Mouse (Mus musculus) lung, postnatal 25 days (tissue): ENCODE data around the gene Tmem129.

Experiments
- DNase-seq: peaks from one replicate; pipeline ENCODE4 v3.0.0; 2022; ENCODE audit warnings: low spot score

Gene Tmem129

DNA sequence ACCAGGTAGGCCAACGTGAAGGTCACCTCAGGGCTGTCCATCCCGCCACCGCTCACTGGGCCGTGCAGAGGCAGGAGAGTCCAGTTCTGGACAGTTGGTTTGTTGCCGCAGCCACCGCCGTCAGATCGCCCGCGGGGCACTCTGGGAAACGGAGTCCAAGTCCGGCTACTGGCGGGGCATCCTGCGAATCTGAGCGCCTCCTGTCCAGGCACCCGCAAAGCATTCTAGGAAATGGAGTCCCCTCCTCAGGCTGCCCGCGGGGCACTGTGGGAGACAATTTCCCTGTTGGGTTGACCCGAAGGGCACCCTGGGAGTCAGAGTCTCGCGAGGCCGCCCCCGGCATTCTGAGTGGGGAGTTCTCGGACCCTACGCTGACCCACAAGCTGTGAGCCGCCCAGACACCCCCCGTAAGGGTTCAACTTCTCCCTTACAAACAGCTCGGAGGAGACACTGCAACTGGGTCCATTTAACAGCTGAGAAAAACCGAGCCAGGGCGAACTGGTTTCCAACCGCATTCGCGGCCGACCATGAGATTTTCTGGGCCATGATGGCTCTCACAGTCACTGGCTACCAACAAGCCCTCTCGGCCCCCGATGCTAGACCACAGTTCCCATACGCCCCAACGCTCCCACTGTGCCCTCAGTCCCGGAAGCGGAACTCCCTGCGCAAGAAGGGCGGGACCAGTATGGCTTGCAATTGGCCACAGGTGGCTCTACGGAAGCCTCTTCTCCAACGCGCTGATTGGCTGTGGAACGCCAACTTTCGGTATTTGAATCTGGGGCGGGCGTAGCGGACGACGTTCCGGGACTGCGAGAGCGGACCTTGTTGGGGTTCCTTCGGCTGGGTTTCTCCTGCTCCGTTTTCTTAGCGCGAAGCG lies at the start of gene Tmem129, which contains the start of gene Tacc3:
Tmem129 (minus strand) TSS at position 630 of the 877 bp plus-strand sequence.
Tacc3 (plus strand) TSS at position 342 of the 877 bp plus-strand sequence.
- DNase-seq: peak; percentile 99

DNA sequence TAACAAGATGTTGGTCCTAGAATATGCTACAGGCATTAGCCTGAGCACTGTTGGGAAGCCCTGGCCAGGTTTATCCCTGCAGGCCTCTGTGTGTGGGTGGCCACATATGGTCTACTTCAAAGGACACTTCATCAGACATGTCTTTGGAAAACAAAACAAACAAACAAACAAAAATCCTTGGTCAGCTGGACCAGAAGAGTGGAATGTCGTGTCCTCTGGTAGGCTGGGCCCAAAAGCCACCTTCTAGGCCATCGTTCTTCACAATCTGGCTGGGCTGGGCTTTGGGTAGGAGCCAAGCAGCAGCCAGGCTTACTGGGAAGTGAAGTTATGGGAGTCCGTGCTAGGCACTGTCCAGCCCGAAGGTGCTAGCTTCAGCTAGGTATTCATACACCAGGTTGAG lies 48.9 kb upstream of the Tmem129 start:
- DNase-seq: no peak

DNA sequence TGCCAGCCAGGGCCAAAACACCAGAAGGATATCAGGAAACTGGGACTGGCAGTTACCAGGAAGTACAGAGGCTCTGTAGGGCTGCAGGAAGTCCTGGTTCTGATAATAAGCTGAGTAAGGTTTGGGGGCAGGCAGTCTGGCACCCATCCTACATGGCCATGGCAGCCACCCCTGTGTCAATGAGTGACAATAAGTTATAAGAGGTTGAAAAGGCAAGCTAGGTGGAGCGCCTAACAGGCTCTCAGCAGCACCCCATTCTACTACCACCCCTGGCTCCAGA lies 48.1 kb upstream of the Tmem129 start:
- DNase-seq: no peak

DNA sequence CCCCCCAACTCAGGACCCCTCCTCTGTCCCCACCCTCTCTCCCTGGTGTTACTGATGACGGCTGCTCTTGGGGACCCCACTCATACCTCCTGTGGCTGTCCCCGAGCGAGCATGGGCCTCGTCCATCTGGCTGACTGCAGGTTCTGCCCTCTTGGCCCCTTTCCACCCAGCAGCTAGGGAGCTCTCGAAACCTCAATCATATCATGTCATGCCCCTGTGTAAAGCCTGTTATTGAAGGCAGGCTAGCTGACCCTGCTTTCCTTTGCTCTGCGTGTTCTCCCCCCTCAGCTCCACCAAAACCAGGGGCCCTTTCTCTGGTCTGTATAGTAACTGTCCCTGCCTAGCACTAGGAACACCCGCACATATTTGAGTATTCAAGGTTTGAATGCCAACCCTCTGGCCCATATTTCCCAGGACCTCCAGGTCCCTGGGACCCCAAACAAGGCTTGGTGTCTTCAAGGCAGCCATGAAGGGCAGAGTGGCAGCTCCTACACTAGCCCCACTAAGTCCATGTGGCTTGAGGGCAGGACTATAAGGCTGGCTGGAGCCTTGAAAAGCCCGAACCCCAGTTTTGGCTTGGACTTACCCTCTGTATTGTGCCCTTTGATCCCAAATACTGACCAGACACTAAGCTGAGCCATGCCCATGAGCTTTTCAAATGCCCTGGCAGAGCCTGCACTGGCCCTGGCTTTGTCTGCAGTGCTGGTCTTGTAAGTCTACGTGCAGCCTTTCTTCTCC lies 47.6 kb upstream of the Tmem129 start:
- DNase-seq: no peak

DNA sequence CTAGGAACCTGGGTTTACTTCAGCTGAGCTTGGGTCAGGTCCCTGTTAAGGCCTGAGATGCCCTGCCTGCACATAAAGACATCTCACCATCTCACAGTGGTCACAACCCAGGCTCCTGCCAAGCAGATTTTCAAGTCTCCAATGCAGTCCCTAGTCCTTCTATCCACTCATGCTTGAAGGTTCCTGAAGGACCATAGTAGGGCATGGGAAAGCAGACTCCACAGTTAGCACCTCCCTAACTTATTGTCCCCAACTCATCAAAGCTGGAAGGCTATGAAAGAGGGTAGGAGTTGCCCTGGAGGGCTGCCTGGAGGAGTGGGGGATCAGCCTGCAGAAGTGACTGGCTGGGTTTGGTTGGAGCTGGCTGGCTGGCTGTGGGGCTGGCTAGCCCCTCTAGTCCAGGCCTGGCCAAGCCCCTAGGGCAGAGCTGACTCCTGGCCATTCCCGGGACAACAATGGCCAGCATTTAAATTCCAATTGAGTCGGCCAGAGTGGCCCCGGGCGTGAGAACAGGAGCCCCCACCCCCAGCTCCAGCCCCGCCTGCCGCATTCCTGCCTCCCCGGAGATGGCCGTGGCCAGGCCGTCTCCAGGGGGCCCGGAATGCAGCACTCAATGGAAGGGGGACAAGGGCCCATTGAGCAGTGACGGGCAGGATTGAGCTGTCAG lies 46.9 kb upstream of the Tmem129 start:
- DNase-seq: no peak

DNA sequence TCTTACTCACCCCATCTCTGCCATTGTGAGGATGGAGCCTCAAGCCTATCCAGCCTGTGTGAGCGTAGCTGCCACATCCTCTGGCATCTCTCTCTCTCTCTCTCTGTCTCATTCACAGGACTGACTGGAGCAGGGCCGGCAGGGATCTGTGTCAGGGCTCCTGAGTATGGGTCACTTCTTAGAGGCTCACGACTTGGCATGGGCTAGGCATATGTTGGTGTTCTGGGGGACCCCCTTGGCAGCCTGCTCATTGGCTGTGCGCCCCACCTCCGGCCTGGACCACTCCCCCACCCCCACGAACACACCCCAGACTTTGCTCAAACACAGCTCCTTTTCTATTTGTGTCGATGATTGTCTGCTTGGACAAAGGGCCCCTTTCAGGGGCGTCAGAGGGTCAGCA lies 45.8 kb upstream of the Tmem129 start:
- DNase-seq: no peak

DNA sequence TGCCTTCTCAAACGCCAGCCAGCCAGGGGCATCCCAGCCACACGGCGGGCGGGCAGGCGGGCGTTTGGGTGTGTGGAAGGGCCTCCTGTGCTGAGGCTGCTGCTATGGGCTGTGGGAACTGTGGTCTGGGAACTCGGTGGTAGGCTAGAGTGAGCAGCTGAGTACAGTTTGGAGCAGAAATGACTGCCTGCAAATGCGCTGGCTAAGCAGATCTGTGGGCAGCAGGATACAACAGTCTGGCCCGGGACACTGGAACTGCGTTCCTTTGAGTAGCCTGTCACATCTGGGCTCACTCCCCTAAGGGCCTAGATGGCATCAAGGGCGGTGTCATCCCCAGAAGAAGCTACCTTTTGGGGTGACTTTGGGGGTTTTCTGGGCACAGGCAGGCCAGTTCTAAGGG lies 43.6 kb upstream of the Tmem129 start:
- DNase-seq: no peak

DNA sequence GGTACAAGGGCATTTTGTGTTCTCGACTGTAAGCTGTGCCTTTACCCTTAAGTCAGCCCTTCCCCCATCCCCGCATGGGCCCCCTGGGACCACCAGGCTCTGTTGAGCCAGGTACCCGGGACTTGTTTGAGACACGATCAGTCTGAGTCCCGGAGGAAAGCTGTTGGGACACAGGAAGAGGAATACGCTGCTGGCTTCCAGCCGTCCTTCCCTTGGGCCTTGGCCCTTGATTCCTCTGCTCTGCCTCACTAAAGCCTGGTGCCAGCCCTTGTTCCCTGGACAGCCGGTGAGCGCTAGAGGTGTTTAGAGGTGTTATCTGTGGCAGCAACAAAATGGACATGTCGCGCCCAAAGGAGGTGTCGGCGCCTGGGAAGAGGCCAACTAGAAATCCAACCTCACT lies 41.8 kb upstream of the Tmem129 start:
- DNase-seq: no peak

DNA sequence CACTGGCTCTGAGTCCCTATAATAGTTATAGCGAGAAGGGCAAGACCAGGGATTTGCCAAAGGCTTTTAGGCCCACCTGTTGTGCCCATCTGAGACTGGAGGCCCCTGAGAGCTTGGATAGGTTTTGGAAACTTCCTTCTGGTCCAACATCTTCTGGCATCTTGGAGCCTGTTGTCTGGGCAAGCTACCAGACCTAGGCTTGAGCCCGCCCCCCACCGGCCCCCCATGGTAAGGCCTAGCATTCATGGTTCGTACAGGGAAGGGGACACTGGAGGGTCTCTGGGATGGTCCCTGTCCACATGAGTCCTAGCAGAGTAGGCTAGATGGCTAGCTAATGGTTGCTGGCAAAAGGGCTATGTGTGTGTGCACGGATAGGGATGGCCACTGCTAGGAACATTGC lies 40.5 kb upstream of the Tmem129 start:
- DNase-seq: no peak

DNA sequence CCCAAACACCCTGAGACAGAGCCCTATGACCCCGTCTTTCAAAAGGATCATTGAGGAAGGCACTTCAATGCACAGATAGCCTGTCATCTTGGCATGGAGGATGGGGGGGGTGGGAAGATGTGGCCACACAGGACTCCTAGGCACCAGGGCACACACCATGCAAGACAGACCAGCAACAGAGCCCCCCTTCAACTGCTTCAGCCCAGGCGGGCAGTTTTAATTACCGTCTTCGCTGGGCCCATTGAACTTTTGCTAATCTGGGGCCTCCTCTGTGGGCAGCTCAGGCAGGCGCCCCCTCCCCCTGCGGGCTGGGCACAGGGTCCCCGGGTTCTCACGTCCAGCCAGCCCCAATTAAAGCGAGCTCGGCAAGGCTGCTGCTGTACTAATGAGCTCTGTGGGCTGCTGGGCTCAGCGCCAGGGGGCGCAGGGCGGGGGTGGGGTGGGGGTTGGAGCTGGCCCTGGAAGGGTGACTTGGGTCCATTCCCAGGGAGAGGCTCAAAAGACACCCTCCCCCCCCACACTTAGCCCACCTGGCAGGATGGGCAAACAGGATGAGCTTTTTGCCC lies 39.8 kb upstream of the Tmem129 start:
- no peak for DNase-seq

DNA sequence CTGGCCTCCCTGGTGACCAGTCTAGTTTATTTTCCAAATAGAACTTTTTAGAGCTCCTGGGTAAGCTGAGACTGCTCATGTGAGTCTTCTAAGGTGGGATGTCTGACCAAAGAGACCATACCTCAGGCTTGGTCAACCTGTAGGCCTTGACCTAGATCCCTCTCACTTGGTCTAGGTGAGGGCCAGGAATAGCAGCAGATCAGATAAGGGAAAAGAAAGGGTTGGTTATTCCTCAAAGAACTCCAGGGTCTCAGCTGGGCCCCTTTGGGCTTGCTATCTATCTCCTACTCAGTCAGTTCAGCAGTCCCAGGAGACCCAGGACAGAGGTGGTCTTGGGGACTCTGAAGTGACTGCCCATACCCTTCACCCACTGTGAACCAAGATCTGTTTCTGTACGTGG lies 39.3 kb upstream of the Tmem129 start:
- no peak for DNase-seq

DNA sequence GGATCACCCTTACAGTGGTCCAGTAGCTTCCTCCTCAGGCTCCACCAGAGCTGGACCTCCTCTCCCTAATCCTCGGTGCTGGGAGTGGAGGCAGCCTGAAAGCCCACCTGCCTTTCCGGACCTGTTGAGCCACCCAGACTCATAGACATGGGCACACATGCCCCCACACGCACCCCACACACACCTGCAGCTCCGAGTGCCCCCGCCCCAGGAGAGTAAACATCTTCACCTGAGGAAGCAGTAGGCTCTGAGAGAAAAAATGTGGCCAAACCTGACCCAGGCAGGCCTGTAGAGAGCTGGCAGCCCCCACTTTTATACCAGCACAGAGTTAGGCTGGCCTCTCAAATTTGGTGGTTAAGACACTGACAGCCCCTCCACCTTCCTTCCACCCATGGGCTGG lies 38.2 kb upstream of the Tmem129 start:
- peak; percentile 80 for DNase-seq

DNA sequence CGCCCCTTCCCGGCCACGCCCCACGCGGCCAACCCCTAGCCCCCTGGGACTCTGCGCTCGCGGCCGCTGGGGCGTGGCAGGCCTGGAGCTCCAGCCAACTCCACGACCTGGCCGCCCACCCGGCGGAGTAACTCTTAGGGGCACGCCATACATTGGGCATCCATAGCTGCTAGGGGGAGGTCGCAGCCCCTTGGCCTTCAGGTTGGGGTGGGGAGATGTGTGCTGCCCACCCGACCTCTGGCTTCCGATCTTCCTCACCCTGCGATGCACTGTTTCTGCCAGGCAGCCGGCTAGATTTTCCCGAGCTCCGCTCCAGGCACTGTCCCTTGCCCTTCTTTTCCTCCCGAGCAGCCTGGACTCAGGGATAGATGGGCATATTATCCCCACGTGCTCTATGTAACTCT lies 37.5 kb upstream of the Tmem129 start:
- DNase-seq: no peak

DNA sequence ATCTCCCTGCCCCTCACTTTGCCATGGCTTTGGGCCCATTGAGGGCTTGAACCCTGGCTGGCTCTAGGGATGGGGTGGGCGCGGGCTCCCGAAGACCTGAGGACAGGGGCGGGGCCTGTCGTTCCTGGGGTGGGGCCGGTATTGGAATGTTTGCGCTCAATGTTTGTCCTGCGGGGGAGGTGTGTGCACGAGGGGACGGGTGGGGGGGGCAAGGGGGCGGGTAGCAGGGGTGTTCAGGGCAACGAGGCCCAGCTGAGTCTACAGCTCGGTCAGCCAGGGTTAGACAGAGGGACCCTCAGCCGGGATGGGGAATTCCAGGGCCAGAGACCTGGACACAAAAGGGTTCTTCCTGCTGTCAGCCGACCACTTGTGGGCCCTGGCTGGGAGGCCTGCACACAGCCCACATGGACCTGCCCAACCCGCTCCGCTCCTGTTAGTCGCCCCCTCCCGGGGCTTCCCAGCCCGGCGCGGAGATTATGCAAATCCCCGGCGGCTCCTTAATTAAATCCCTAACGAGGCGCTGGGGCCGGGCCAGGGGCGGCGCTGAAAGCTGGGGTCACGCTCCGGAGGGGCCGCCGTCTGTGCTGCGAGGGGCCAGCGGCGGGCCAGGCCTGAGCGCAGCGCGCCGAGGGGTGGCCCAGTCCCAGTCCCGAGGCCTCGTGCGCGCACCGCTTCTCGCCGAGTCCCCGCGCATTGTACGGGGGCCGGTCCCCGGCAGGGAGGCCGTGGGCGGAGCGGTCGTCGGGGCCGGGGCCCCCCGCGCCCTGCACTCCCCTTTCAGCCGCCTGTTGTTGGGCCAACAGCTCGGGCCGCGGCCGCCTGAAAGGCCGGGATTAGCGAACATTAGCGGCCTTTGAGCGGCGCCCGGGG lies 36.9 kb upstream of the Tmem129 start:
- peak; percentile 62 for DNase-seq

DNA sequence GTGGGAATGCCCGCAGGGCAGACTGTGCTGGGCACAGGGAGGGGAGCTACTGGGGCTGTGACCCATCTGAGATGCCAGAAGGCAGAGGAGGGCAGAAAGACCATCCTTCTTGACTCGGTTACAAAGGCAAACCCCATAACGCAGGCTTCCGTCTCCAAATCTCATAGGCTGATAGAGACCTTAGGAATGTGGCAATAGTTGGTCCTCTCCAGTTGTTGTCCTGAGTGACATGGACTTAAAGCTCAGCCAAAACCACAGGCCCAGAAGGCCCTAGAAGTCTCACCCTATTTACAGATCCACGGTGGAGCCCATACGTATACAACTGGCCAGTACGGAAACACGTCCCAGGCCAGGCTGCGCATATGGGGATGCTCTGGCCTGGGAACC lies 36.2 kb upstream of the Tmem129 start:
- peak; percentile 36 for DNase-seq

DNA sequence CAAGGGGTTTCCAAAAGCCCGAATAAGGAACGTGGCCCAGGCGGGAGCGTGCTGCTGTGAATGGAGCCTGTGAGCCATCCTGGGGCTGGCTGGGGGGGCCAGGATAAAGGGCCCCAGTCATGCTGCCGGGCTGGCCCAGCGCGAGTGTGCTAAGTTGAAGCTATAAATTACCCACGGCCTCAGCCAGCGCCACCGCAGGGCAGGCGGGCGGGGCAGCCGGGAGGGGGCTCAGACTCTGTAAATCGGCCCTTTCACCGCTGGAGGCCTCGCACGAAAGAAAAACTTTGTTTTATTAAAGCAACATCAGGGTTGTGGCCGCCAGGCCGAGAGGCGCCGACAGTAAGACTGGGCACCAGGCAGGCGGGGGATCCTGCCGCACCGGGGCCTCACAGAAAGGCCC lies 34.2 kb upstream of the Tmem129 start:
- DNase-seq: no peak

DNA sequence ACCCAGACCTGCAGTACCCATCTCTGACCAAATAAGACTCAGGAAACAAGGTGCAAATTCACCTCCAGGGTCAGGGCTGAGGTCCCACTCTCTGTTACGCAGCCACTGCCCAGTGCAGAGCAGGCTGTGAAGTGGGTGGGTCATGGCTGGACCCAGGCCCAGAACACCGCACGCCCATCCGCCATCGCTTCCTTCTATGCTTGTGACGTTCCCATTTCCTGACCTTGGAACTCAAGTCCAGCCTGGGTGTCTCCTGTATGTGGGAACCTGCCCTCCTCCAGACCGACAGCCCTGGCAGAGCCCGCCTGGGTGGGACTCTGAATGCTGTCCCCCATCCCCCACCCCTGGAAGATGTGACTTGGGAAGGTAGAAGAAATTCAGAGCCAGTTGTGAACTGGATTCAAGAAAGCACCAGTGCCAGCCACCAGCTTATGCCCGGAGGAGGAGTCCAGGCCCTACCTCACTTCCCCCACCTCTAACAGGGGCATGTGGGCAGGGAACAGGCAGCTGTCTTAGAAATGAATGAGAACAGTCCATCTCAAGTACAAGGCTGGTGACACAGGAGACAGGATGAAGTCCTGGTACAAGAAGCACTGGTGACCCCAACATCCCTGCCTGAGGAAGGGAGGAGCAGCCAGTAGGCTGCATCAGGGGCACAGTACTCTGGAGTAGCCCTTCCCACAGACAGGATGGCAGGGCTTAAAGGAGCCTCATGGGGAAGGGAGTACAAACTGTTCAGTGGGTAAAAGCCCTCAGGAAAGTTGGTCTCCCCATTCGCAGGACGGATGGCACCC lies 31.8 kb upstream of the Tmem129 start:
- peak; percentile 85 for DNase-seq

DNA sequence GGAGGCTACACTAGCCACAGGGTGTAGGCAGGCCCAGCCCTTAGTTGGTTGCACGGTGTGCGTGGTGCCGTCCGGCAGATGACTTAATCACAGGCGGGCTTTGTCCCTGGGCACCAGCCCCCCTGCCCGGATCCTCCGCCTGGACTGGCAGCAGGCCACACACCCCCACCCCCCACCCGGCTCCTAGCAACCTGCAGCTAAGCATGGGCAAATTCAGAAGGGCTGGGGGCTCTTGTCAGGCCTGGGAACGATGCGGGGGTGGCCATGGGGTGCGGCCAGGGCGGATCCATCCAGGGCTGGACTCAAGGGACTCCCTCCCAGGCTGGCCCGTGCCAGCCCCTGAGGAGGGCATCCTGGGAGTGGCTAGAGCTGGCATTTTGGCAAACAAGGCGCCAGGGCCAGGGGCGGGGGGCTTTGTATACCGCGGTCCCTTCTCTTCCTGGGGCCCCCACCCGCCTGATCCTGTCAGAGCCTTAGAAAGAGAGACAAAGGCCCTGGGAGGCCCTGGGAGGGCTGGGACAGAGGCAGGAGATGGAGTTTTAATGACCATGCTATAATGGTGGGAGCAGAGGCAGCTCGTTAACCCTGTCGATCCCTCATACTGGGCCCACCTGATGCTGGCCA lies 31.1 kb upstream of the Tmem129 start:
- DNase-seq: peak; percentile 80

DNA sequence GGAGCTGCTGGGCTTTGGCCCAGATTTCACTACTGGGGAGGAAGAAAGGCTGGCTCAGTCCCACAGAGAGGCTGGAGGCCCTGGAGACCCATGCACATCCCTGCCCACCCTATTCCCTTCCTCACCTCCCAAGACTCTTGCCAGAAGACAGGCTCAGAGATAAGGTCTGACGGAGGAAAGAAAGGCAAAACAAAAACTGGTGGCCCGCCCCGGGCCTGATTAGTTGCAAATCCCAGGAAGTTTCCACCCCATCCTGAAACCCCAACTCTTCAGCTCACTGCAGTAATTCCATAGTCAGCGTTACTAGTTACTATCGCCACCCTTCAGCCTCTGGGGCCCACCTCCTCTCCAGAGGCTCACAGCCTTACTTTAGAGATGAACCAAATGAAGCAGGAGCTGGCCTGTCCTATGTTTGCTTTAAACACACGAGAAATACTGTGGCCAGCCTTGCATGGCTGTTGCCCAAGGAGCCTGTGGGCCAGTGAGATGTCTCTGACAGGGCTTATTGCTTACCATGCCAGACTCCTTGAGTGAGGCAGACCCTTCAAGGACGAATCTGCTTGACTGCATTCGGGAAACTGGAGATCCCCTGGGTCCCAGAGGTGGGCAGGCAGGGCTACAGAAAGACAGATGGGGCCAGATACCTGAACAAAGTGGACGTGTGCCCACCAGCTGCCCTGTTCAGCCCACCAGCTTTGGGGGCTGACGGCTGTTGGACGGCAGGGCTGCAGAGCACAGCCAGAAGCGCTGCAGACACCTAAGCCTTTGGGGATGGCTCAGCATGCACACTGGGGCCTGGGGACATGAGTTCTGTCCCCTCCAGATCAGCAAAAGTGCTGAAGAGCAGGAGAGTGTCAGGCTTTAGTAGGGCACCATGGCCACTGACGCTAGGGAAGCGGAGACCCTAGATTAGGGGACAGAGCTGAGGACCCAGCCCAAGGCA lies 30.3 kb upstream of the Tmem129 start:
- DNase-seq: peak; percentile 59
